Mouse (Mus musculus) kidney, embryonic 16.5 days (tissue): ENCODE data around the gene Tacc2. TPM values are rescaled to one million over a fixed set of nuclear protein-coding genes. Genes with fewer than 3 reads are reported as not detected.
A peak's percentile ranks its signal among the peaks of the same experiment; 100 is the strongest.

Source experiments
- ATAC-seq: fragments of 200-750 bp; cut with Nextera tagmentation; 2 replicates; pipeline ENCODE4 v1.8.0; 2017; ENCODE audit warnings: moderate TSS enrichment; ENCODE audit not compliant: low FRiP score, low TSS enrichment
- H3K27ac ChIP-seq: fragments of 300-500 bp; sonication (generic); 2 replicates; pipeline ENCODE4 v1.5.1; 2014; ENCODE audit warnings: low read length
- H3K27me3 ChIP-seq: fragments of 300-500 bp; sonication (generic); 2 replicates; pipeline ENCODE4 v1.6.1; 2014; ENCODE audit warnings: low read length, control low read depth, mixed read lengths; ENCODE audit not compliant: insufficient read depth
- H3K36me3 ChIP-seq: fragments of 300-500 bp; sonication (generic); 2 replicates; pipeline ENCODE4 v1.6.1; 2014; ENCODE audit warnings: low read length, control low read depth, mixed read lengths; ENCODE audit not compliant: insufficient read depth
- H3K4me1 ChIP-seq: fragments of 300-500 bp; sonication (generic); 2 replicates; pipeline ENCODE4 v1.6.1; 2014; ENCODE audit warnings: low read length, control low read depth, mixed read lengths; ENCODE audit not compliant: insufficient read depth
- H3K4me2 ChIP-seq: fragments of 300-500 bp; sonication (generic); replicated peaks from 2 replicates; pipeline ENCODE4 v1.6.1; 2014; ENCODE audit warnings: low read depth, low read length
- H3K4me3 ChIP-seq: fragments of 300-500 bp; sonication (generic); 2 replicates; pipeline ENCODE4 v1.5.1; 2014; ENCODE audit warnings: mild to moderate bottlenecking, low read length
- H3K9ac ChIP-seq: fragments of 300-500 bp; sonication (generic); replicated peaks from 2 replicates; pipeline ENCODE4 v1.6.1; 2014; ENCODE audit warnings: low read length
- H3K9me3 ChIP-seq: fragments of 300-500 bp; sonication (generic); 2 replicates; pipeline ENCODE4 v1.6.1; 2016; ENCODE audit warnings: low read length, control low read depth
- WGBS: fragments of 180-500 bp; shearing (Covaris S2); extraction: QIAGEN DNeasy Blood & Tissue Kit; methylation state at CpG from one replicate; pipeline ENCODE4 v1.1.7; 2014; 5-methylcytosine and 5-hydroxymethylcytosine counted together
- polyA plus RNA-seq: library from polyadenylated mRNA; unstranded; fragments of >200 nt; fragmentation: Nextera tagmentation; extraction: Ambion mirVana; gene quantifications from 2 replicates; pipeline ENCODE4 v1.2.1, GENCODE M21; 2015

Tacc2 gene
- polyA plus RNA-seq, 1 experiment from 2014 or later = 31.3 TPM

GRCm38 (mm10) chr7:130741099-130741498, 163.9 kb downstream of the Tacc2 start:
- Histone ChIP-seq H3K27me3 (no peaks in the 10 kb centered on the region), H3K36me3 (peaks cover 67% of the 10 kb centered on the region), H3K4me1 (no peaks in the 10 kb centered on the region), H3K9me3 (no peaks in the 10 kb centered on the region), H3K4me3 (no peak overlapping the region), H3K9ac (no peak overlapping the region), H3K4me2 (no peak overlapping the region), H3K27ac (no peak overlapping the region)
- ATAC-seq = no peak
- WGBS = 85% methylated on average over 4 of the region's 4 CpGs

- Histone ChIP-seq H3K4me3 (no peak overlapping the region), H3K27ac (no peak overlapping the region), H3K4me2 (no peak overlapping the region), H3K4me1 (no peaks in the 10 kb centered on the region), H3K36me3 (peaks cover 70% of the 10 kb centered on the region), H3K27me3 (no peaks in the 10 kb centered on the region), H3K9ac (no peak overlapping the region), H3K9me3 (no peaks in the 10 kb centered on the region)
- no peak for ATAC-seq
- WGBS = 84% methylated on average over 9 of the region's 9 CpGs
Measured at GRCm38 (mm10) chr7:130743239-130744025, 166.2 kb downstream of the Tacc2 start.

GRCm38 (mm10) chr7:130749165-130749564, 171.9 kb downstream of the Tacc2 start:
- peaks cover 43% of the 10 kb centered on the region; the same call in 1 of the 2 replicates for H3K36me3 ChIP-seq

GRCm38 (mm10) chr7:130750752-130751490, 173.7 kb downstream of the Tacc2 start:
- Histone ChIP-seq H3K4me2 (no peak overlapping the region), H3K4me3 (no peak overlapping the region), H3K9ac (no peak overlapping the region), H3K27ac (no peak overlapping the region), H3K9me3 (no peaks in the 10 kb centered on the region), H3K36me3 (peaks cover 36% of the 10 kb centered on the region; the same call in 1 of the 2 replicates), H3K27me3 (no peaks in the 10 kb centered on the region), H3K4me1 (no peaks in the 10 kb centered on the region)
- ATAC-seq = no peak
- whole genome bisulfite sequencing = 68% methylated on average over 17 of the region's 17 CpGs

More at GRCm38 (mm10) chr7:130749165-130749564, 171.9 kb downstream of the Tacc2 start:
- Histone ChIP-seq H3K4me3 (no peak overlapping the region), H3K4me2 (no peak overlapping the region), H3K27me3 (no peaks in the 10 kb centered on the region), H3K9ac (no peak overlapping the region), H3K4me1 (no peaks in the 10 kb centered on the region), H3K9me3 (no peaks in the 10 kb centered on the region), H3K27ac (no peak overlapping the region)
- WGBS = 92% methylated on average over 4 of the region's 4 CpGs
- no peak for ATAC-seq

GRCm38 (mm10) chr7:130751678-130752077, 174.4 kb downstream of the Tacc2 start:
- H3K4me1 ChIP-seq = no peaks in the 10 kb centered on the region
- no peak for ATAC-seq
- H3K27ac ChIP-seq = no peak overlapping the region
- no peak overlapping the region for H3K4me2 ChIP-seq
- no peaks in the 10 kb centered on the region for H3K27me3 ChIP-seq
- no peaks in the 10 kb centered on the region for H3K9me3 ChIP-seq
- 72% methylated on average over 9 of the region's 9 CpGs for WGBS
- no peak overlapping the region for H3K4me3 ChIP-seq
- no peak overlapping the region for H3K9ac ChIP-seq
- H3K36me3 ChIP-seq = peaks cover 31% of the 10 kb centered on the region; the same call in 1 of the 2 replicates

GRCm38 (mm10) chr7:130754790-130755189, 177.6 kb downstream of the Tacc2 start:
- Histone ChIP-seq H3K27ac (no peak overlapping the region), H3K4me2 (no peak overlapping the region), H3K27me3 (no peaks in the 10 kb centered on the region), H3K9me3 (no peaks in the 10 kb centered on the region), H3K4me1 (no peaks in the 10 kb centered on the region), H3K9ac (no peak overlapping the region), H3K4me3 (no peak overlapping the region), H3K36me3 (peaks cover 40% of the 10 kb centered on the region; the same call in 1 of the 2 replicates)
- 95% methylated on average over 2 of the region's 2 CpGs for WGBS
- ATAC-seq = no peak

- no peak overlapping the region for H3K9ac ChIP-seq
- ATAC-seq = no peak
- 67% methylated on average over 7 of the region's 7 CpGs for WGBS
- no peaks in the 10 kb centered on the region for H3K27me3 ChIP-seq
- no peak overlapping the region for H3K4me3 ChIP-seq
- no peaks in the 10 kb centered on the region for H3K4me1 ChIP-seq
- H3K9me3 ChIP-seq = no peaks in the 10 kb centered on the region
- peaks cover 48% of the 10 kb centered on the region; the same call in 1 of the 2 replicates for H3K36me3 ChIP-seq
- H3K4me2 ChIP-seq = no peak overlapping the region
- H3K27ac ChIP-seq = peak overlapping the region; percentile 2
Measured at GRCm38 (mm10) chr7:130756343-130756835, 179.2 kb downstream of the Tacc2 start.

- Histone ChIP-seq H3K4me1 (no peaks in the 10 kb centered on the region; the same call in 1 of the 2 replicates), H3K4me2 (no peak overlapping the region), H3K27me3 (no peaks in the 10 kb centered on the region), H3K9me3 (no peaks in the 10 kb centered on the region), H3K36me3 (peaks cover 43% of the 10 kb centered on the region; the same call in 1 of the 2 replicates), H3K27ac (peak overlapping the region; percentile 2; the same call in 1 of the 2 replicates), H3K9ac (no peak overlapping the region), H3K4me3 (no peak overlapping the region)
- 0 out of 2 replicates have a peak, but pooled peaks have one; percentile 24 for ATAC-seq
- 77% methylated on average over 11 of the region's 11 CpGs for WGBS
Measured at GRCm38 (mm10) chr7:130757326-130757865, 180.2 kb downstream of the Tacc2 start.

- Histone ChIP-seq H3K27ac (no peak overlapping the region), H3K4me1 (no peaks in the 10 kb centered on the region; the same call in 1 of the 2 replicates), H3K36me3 (peaks cover 40% of the 10 kb centered on the region), H3K9ac (no peak overlapping the region), H3K4me3 (no peak overlapping the region), H3K4me2 (no peak overlapping the region), H3K9me3 (no peaks in the 10 kb centered on the region), H3K27me3 (no peaks in the 10 kb centered on the region)
- 39% methylated on average over 17 of the region's 17 CpGs for WGBS
- peak; percentile 60 for ATAC-seq
Measured at GRCm38 (mm10) chr7:130762071-130762897, 185.0 kb downstream of the Tacc2 start.
